In the genomic region with DNA sequence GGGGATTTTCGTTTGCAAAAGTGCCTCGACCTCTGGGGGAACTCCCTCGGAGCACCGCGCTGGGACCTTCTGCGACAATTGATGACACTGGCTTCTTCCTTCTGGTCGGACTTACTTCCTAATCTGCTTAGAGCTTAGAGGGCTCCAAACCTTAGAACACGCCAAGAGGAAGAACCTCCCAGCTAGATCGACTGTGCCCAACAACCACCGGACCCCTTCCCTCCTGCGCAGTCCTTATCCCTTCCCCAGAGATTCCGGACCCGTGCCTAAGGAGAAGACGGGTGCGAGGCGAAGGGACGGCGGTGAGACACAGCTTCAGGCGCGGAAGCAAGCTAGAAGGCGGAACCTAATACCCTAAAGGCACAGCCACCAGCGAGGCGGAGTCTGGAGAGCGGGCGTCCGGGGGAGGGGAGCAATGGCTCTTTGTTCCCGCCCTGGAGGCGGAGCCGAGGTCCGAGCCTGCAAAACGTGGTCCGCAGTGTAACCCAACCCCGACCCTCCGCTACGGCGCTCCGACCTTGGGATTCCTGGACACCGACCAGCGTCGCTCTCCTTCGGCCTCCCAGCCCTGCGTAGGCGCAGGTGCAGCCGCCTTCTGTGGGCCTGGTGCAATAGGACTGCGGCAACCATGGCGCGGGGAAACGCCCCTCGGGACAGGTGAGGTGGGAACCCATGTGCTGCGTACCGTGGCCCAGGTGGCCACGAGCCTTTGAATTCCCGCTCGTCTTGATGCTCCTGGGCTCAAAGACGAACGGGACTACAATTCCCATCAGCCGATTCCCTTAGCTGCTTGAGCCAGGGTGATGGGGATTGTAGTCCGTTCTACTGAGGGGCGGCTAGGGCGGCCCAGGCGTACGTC, we compare ENCODE assay signal across 8 mouse cellular contexts. TPM values are rescaled to one million over a fixed set of nuclear protein-coding genes. Genes with fewer than 3 reads are reported as not detected.
DNase-seq lines count a peak whose midpoint lies in the region; ATAC-seq and TF ChIP-seq lines count a peak whose summit lies in the region.

Gene Slc29a2, plus strand, starts transcription at position 240 of the 859 bp plus-strand sequence.

- no peak for TF ChIP-seq CTCF in G1E (IDR thresholded peaks at IDR 0.05; ENCODE audit: low read depth, low read length)
- TF ChIP-seq CTCF in forebrain, postnatal 0 days (IDR thresholded peaks at IDR 0.05; ENCODE audit: low read depth): no peak
- no peak for TF ChIP-seq CTCF in olfactory bulb, adult 2 months (IDR thresholded peaks at IDR 0.05; ENCODE audit: insufficient read depth, low read depth, low read length)

- TF ChIP-seq POLR2A in olfactory bulb, adult 2 months (IDR thresholded peaks at IDR 0.05; ENCODE audit: insufficient read depth, low read depth, low read length): peak; percentile 79; the same call in 1 of the 2 replicates

- DNase-seq in G1E (ENCODE audit: low spot score): peak; percentile 95
- DNase-seq in cerebellum, adult 18-20 months: peak; percentile 91 to 96
- peak; percentile 93 for DNase-seq in forebrain, postnatal 0 days
- peak; percentile 95 for DNase-seq in heart, postnatal 4 days
- peak; percentile 71 for DNase-seq in layer of hippocampus, adult 9-10 months (ENCODE audit: low spot score)
- DNase-seq in thymus, adult 18-20 months: peak; percentile 81 to 83

- H3K9ac ChIP-seq in forebrain, postnatal 0 days: peak within 1 kb of the TSS; percentile 97
- H3K9ac ChIP-seq in lung, embryonic 15.5 days: peak within 1 kb of the TSS; percentile 82

- H3K27ac ChIP-seq in forebrain, postnatal 0 days (ENCODE audit: low read depth, low read length): peak within 1 kb of the TSS; percentile 91
- H3K27ac ChIP-seq in lung, embryonic 15.5 days: peak within 1 kb of the TSS; percentile 88
- H3K27ac ChIP-seq in olfactory bulb, adult 2 months (ENCODE audit: insufficient read depth, low read depth, low read length): peak within 1 kb of the TSS; percentile 97

- peak within 1 kb of the TSS; percentile 77 for H3K4me2 ChIP-seq in forebrain, postnatal 0 days (ENCODE audit: low read depth)
- H3K4me2 ChIP-seq in lung, embryonic 15.5 days: peak within 1 kb of the TSS; percentile 98

- peaks cover 28% of the 10 kb centered on the region for H3K4me1 ChIP-seq in G1E (ENCODE audit: insufficient read depth, low read depth, low read length)
- no peaks in the 10 kb centered on the region for H3K4me1 ChIP-seq in forebrain, postnatal 0 days (ENCODE audit: insufficient read depth)
- peaks cover 4% of the 10 kb centered on the region for H3K4me1 ChIP-seq in lung, embryonic 15.5 days
- peaks cover 15% of the 10 kb centered on the region for H3K4me1 ChIP-seq in olfactory bulb, adult 2 months (ENCODE audit: control insufficient read depth, insufficient read depth, low read length)

- peak; percentile 83 for ATAC-seq in G1E (ENCODE audit: extremely low read depth, insufficient number of reproducible peaks, low FRiP score, poor library complexity, severe bottlenecking)
- ATAC-seq in forebrain, postnatal 0 days: peak; percentile 95
- peak; percentile 96 for ATAC-seq in lung, embryonic 15.5 days (ENCODE audit: borderline replicate concordance, extremely low read depth, low FRiP score, low TSS enrichment)

- peaks cover 34% of the 10 kb centered on the region for H3K36me3 ChIP-seq in G1E (replicated peaks)
- peaks cover 10% of the 10 kb centered on the region for H3K36me3 ChIP-seq in forebrain, postnatal 0 days (ENCODE audit: insufficient read depth)
- no peaks in the 10 kb centered on the region for H3K36me3 ChIP-seq in lung, embryonic 15.5 days

- under 1% methylated on average over 62 of the region's 62 CpGs for WGBS in forebrain, postnatal 0 days
- under 1% methylated on average over 62 of the region's 62 CpGs for WGBS in lung, embryonic 15.5 days
- WGBS in olfactory bulb, adult 2 months: under 1% methylated on average over 62 of the region's 62 CpGs

- peak within 1 kb of the TSS; percentile 84 for H3K4me3 ChIP-seq in G1E (ENCODE audit: low read depth, low read length)
- H3K4me3 ChIP-seq in forebrain, postnatal 0 days (ENCODE audit: low read depth, low read length): peak within 1 kb of the TSS; percentile 85
- H3K4me3 ChIP-seq in lung, embryonic 15.5 days: peak within 1 kb of the TSS; percentile 74
- peak within 1 kb of the TSS; percentile 95 for H3K4me3 ChIP-seq in olfactory bulb, adult 2 months (ENCODE audit: insufficient read depth, low read depth, low read length)

- H3K27me3 ChIP-seq in G1E (ENCODE audit: insufficient read depth, low read length): peaks cover under 1% of the 10 kb centered on the region
- H3K27me3 ChIP-seq in forebrain, postnatal 0 days (ENCODE audit: insufficient read depth, low read length): no peaks in the 10 kb centered on the region
- H3K27me3 ChIP-seq in lung, embryonic 15.5 days: no peaks in the 10 kb centered on the region

- no peaks in the 10 kb centered on the region for H3K9me3 ChIP-seq in G1E (replicated peaks)
- no peaks in the 10 kb centered on the region for H3K9me3 ChIP-seq in forebrain, postnatal 0 days (ENCODE audit: low read length)
- H3K9me3 ChIP-seq in lung, embryonic 15.5 days: no peaks in the 10 kb centered on the region

RNA-seq across cellular contexts. Expression of gene Slc29a2, which starts in this region (rescaled TPM):
- total RNA-seq in G1E (2014; fragmentation: Nextera tagmentation): 4.3 and 5.8 TPM in 2 replicates
- 1.7 and 1.8 TPM in 2 replicates for total RNA-seq in G1E (2017)
- 5.5 and 5.9 TPM in 2 replicates for polyA plus RNA-seq in G1E (2012)
- 12.8 and 14.2 TPM in 2 replicates for total RNA-seq in forebrain, postnatal 0 days (2014; rRNA removed)
- polyA plus RNA-seq in forebrain, postnatal 0 days (2015; fragmentation: Nextera tagmentation; extraction: Ambion mirVana): 14.5 and 17.1 TPM in 2 replicates
- total RNA-seq in heart, postnatal 4 days (2021): 10 to 100 TPM; 20.0 to 20.8 TPM
- 2.7 and 4.1 TPM in 2 replicates for polyA plus RNA-seq in lung, embryonic 15.5 days (2015; fragmentation: Nextera tagmentation; extraction: Ambion mirVana)
- not detected in 2 replicates for polyA plus RNA-seq in olfactory bulb, adult 2 months (2012; ENCODE audit: insufficient read depth, insufficient read length, low replicate concordance, missing spikeins)

Comparison
In these comparisons a context has a peak if more than half of its experiments do, and no peak if none do; other contexts are left out.
1. Peak in every context shown above with its lines: DNase-seq, ATAC-seq, H3K4me3 ChIP-seq and H3K27ac ChIP-seq.